Mouse (Mus musculus): ENCODE measurements around the gene Scarb1. TPM values are rescaled to one million over a fixed set of nuclear protein-coding genes. Genes with fewer than 3 reads are reported as not detected.

Gene Scarb1
- total RNA-seq, 2 experiments from 2014 or later = 62.6 to 73.8 TPM

GRCm38 (mm10) chr5:125337012-125337411 is 3.9 kb downstream of the Scarb1 start:
- intact Hi-C loops (cut with DNase I) = no loop called here
- no peak for DNase-seq

- DNase-seq = peak in 1 of 2 experiments; percentile 48
- intact Hi-C loops (cut with DNase I) = no loop called here
Observed at GRCm38 (mm10) chr5:125333009-125333408, 7.9 kb downstream of the Scarb1 start.

GRCm38 (mm10) chr5:125332333-125332732 is 8.6 kb downstream of the Scarb1 start:
- intact Hi-C loops (cut with DNase I) = no loop called here
- no peak for DNase-seq

- DNase-seq = no peak
- intact Hi-C loops (cut with DNase I) = no loop called here
Observed at GRCm38 (mm10) chr5:125331811-125332210, 9.1 kb downstream of the Scarb1 start.

GRCm38 (mm10) chr5:125331094-125331493 is 9.8 kb downstream of the Scarb1 start:
- DNase-seq = peak in 1 of 2 experiments; percentile 36
- intact Hi-C loops (cut with DNase I) = no loop called here

GRCm38 (mm10) chr5:125330656-125331055 is 10.2 kb downstream of the Scarb1 start:
- no peak for DNase-seq
- intact Hi-C loops (cut with DNase I) = no loop called here

GRCm38 (mm10) chr5:125330191-125330590 is 10.7 kb downstream of the Scarb1 start:
- no peak for DNase-seq
- intact Hi-C loops (cut with DNase I) = no loop called here

GRCm38 (mm10) chr5:125327596-125328385 is 13.1 kb downstream of the Scarb1 start:
- intact Hi-C loops (cut with DNase I) = no loop called here
- DNase-seq = no peak

GRCm38 (mm10) chr5:125326351-125326750 is 14.5 kb downstream of the Scarb1 start:
- DNase-seq = no peak
- intact Hi-C loops (cut with DNase I) = no loop called here

GRCm38 (mm10) chr5:125325931-125326330 is 15.0 kb downstream of the Scarb1 start:
- DNase-seq = peak in 1 of 2 experiments; percentile 55
- intact Hi-C loops (cut with DNase I) = no loop called here

- no peak for DNase-seq
- intact Hi-C loops (cut with DNase I) = no loop called here
Observed at GRCm38 (mm10) chr5:125325285-125325684, 15.6 kb downstream of the Scarb1 start.

- intact Hi-C loops (cut with DNase I) = no loop called here
- no peak for DNase-seq
Observed at GRCm38 (mm10) chr5:125323939-125324480, 16.9 kb downstream of the Scarb1 start.

- intact Hi-C loops (cut with DNase I) = no loop called here
- DNase-seq = no peak
Observed at GRCm38 (mm10) chr5:125323128-125323527, 17.8 kb downstream of the Scarb1 start.

- intact Hi-C loops (cut with DNase I) = no loop called here
Observed at GRCm38 (mm10) chr5:125321836-125322235, 19.1 kb downstream of the Scarb1 start.

GRCm38 (mm10) chr5:125319057-125319800 is 21.7 kb downstream of the Scarb1 start:
- intact Hi-C loops (cut with DNase I) = no loop called here
- peak; percentile 75 to 79 for DNase-seq

More at GRCm38 (mm10) chr5:125321836-125322235, 19.1 kb downstream of the Scarb1 start:
- no peak for DNase-seq

GRCm38 (mm10) chr5:125317953-125318352 is 22.9 kb downstream of the Scarb1 start:
- no peak for DNase-seq
- intact Hi-C loops (cut with DNase I) = no loop called here

GRCm38 (mm10) chr5:125317296-125317695 is 23.6 kb downstream of the Scarb1 start:
- intact Hi-C loops (cut with DNase I) = no loop called here
- DNase-seq = no peak

GRCm38 (mm10) chr5:125316771-125317170 is 24.1 kb downstream of the Scarb1 start:
- intact Hi-C loops (cut with DNase I) = no loop called here
- DNase-seq = no peak

- peak in 1 of 2 experiments; percentile 45 for DNase-seq
- intact Hi-C loops (cut with DNase I) = no loop called here
Observed at GRCm38 (mm10) chr5:125315110-125315509, 25.8 kb downstream of the Scarb1 start.

GRCm38 (mm10) chr5:125313991-125314390 is 26.9 kb downstream of the Scarb1 start:
- intact Hi-C loops (cut with DNase I) = no loop called here
- no peak for DNase-seq

GRCm38 (mm10) chr5:125312970-125313597 is 27.8 kb downstream of the Scarb1 start:
- intact Hi-C loops (cut with DNase I) = no loop called here
- peak in 1 of 2 experiments; percentile 61 for DNase-seq
